Mouse (Mus musculus): Measurements from ENCODE around the gene Mpped2.

DNA sequence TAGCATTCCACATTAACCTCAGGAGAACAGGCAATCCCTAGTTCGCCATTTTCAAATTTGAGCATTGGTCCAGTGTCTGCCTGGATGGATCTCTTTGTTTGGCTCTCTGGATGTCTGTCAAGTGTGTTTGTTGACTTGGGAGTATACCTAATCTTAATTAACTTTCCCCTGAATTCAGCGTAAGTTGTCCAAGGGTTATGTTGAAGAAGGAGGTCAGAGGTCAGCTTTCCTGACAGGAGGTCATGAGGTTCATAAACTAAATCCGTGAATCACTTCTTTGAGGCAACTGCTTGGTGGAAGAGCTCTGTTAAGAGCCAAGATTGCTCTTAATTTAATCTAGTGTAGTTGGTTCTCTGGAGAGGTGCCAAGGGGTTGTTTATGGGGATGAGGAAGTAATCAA, 200.3 kb downstream of the Mpped2 start:
- TF ChIP-seq CTCF (conservative IDR thresholded peaks at IDR 0.05; ENCODE audit: low read length): no peak
- no peak for TF ChIP-seq POU5F1 (IDR thresholded peaks at IDR 0.05; ENCODE audit: borderline replicate concordance, low read length)
